Mouse (Mus musculus): ENCODE measurements around the gene Clasrp.

DNA sequence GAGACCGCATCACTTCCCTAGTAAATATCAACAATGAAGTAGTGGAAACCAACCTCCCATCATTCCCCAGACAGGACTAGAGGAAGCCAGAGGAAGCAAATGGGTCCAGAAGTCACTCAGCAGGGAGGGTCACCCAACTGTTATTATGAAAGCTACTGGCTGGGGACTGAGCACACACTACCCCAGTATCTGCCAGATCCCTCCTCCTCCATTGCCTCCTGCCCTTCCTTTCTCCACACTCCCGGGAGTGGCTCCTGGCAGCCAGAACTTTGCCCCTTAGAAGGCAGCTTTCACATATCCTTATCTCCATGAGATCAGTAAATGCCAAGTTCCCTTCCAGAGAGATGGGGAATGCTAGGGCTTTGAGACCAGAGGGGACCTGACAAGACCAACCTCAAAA is 19.1 kb upstream of the Clasrp start:
- no peak for TF ChIP-seq CTCF (IDR thresholded peaks at IDR 0.05; ENCODE audit: extremely low read depth, insufficient read depth, low read length)
- no peak for TF ChIP-seq POLR2A (IDR thresholded peaks at IDR 0.05; ENCODE audit: extremely low read depth, insufficient read depth, low read length)
